Mouse (Mus musculus): ENCODE measurements at regions not wholly inside any gene's neighbourhood (a gene's known extent, or its start where the extent isn't known, plus 50 kb on each side); places are given as distances from the start of the nearest gene placed in this dataset.
A peak's percentile ranks its signal among the peaks of the same experiment; 100 is the strongest.

DNA sequence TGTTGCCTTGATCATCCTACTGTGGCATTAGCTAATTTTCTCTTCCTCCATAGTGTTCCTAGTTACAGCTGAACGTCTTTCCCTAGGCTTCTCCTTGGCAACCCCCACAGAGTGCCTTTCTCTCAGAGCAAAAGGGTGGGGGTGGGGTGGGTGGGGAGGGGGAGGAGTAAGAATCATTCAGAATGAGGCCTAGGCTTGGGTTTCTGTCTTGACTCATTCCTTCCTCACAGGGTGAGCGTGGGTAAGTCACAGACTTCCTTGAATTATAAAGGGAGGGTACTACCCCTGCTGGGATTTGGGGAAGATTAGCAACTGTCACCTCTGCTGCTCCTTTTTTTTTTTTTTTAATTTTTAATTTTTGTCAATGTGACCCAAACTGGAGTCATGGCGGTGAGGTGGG, 114.5 kb downstream of the Dhx35 start:
- DNase-seq (ENCODE audit: low read depth, low spot score), result no peak

DNA sequence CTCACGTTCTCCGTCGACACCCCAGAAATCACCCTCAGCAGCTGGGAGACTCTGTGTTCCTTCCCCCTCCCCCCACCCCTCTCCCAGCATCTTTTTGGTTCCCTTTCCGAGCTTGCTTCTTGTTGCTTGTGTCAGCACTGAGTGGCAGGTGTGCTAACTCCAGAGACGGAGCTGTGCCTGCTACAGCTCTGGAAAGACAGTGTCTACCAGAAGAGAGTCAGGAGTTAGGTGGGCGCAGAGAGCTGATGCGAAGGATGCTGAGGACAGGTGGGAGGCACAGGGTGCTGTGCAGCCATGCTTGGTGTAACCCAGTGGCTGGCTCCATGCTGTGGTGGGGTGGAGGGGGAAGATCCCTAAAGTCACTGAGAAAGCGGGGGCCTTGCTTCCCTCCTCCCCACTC, 115.7 kb downstream of the Dhx35 start:
- DNase-seq (ENCODE audit: low read depth, low spot score), result no peak

DNA sequence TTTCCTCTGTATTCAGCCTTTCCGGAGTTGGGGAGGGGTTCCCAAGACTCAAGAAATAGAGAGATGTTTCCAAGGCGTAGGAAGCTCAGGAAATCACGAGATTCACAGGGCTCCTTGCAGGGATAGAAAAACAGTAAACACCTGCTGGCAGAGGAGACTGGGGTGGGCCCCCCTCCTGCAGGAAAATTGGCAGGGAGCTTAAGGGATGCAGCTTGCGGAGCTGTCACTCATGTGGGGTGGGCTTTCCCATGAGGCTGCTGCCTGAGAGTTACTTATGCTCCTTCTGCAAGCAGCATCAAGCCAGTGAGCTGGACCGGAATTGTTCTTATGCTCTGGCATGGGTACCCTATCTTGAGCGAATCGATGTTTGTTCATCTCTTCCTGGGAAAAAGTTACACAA, 116.6 kb downstream of the Dhx35 start:
- DNase-seq (ENCODE audit: low read depth, low spot score), result no peak

DNA sequence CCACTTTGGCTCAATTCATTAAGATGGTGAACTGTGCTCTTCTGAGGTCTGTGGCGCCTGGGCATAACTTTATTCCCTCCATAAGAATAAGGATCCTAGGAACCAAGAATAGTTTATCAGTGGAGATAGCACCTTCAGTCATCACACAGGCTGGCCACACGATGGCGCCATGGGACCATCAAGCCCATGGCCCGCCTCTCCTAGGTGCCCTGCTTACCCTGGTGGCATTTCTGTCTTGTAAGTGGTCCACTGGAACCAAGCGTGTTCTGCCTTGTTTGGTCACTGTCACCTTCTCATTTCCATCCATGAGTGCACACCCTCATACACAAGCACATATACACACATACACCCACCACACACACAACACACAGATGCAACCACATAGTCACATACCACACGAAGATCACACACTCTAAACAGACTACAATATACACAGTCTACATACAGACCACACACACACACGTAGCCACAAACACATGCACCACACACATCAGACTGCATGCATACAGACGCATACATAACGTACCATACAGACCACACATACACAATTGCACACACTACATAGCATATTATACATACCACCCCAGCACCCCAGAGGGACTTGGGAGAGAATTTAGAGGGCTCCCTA, 118.1 kb downstream of the Dhx35 start:
- peak; percentile 18 for DNase-seq (ENCODE audit: low read depth, low spot score)

DNA sequence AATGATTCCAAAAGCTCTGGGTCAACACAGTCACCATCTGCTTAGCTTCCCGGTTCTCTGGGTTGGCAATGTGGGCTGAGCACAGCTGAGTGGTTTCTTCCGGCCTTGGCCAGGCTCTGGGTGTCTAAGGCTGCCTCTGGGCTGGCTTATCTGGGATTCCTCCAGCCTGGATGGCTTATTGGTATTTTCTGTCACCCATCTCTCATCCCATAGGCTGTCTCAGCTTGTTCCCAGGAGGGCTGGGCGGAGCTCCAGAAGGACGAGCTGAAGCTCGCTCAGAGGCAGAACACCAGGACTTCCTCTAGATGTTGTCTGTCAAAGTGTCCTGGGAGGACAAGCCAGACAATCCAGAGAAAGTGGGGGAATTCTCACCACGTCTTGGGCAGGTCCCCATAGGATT, 122.8 kb downstream of the Dhx35 start:
- DNase-seq (ENCODE audit: low read depth, low spot score), result no peak

DNA sequence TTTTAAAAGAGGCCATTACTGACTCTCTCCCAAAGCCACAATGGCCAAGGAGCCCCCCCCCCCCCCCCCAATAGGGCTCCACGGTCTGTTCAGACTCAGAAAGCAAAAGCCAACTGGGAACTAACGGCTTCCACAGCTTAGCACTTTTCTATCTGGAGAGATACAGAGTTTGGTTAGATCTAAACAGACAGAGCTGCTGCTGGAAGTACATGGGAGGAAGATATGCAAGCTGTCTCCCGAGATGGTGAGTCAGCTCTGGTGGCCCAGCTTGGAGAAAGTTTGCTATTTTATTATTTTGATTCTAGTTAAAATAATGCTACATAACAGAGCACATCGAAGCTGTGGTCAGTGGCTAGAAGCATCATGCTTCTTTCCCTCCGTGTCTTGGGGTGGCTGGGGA, 123.7 kb downstream of the Dhx35 start:
- DNase-seq (ENCODE audit: low read depth, low spot score), result no peak

DNA sequence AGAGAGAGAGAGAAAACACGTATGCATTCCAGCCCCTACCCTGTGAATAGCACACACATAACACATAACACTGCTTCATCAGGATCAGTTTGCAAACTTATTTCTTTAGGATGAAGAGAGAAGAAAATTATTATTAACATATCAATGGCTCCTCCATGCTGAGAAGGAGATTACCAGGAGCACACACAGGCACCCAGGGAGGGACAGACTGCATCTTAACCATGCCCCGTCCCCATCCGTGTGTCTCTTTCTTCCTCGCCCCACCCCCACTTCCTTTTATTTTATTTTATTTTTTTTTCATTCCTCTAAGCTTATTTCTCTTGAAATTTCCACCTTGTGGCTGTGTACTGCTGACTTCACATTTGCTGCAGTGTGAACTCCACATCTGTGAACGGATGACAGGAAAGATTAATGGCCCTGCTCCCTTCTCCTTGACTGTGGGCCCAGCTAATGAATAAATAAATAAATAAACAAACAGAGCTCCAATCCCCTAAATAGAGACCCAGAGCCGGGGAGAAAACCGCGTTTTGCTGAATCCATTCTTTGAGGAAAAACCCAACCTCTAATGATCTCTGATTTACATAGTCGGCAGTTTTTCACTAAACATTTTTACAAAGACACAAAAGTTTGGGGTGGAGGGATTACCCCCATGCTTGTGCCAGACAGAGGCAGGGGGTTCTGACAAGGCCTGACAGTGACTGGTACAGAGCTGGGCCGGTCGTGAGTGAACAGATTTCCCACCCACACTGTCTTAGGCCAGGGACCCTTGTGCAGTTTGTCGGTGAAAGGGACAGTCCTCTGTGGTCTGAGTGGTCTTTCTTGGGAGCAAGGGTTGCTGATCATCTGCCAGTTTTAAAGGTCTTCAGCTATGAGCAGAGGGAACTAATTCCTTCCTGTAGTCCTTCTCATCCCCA, 127.0 kb downstream of the Dhx35 start:
- no peak for DNase-seq (ENCODE audit: low read depth, low spot score)

DNA sequence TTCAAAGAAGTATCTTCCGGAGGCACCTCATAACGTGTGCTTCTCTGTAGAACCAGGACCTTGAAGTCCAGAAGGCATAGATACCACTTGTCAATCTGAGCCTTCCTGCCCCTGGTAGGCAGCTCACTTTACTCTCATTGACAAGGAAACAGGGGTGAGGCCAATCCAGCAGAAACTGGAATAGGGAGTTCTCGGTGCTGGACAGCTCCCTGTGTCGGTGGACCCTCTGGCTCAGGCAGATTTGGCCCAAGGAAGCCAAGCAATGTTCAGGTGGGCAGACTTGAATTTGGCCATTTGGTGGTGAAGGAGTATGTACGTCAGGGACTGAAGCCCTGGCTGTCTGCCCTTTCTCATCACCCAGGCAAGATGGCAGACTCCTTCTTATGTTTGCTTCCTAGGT, 128.2 kb downstream of the Dhx35 start:
- no peak for DNase-seq (ENCODE audit: low read depth, low spot score)

DNA sequence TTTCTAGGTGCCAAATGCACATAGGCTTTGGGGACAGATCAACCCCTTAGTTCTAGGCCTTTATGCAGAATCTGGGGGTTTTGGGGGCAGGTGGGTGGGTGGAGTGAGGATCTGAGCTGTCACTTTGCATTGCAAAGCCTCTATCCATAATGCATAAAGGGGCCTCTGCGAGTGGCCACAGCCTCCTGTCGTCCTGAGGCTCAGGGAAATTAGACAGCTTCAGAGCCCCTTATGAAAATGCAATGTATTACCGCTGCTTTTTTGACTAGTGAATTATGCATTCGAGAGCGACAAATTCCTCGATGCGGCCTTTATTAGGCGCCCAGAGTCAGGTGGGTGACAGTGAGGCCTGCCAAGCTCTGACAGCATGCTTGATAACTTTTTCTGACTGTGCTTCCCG, 134.9 kb downstream of the Dhx35 start:
- no peak for DNase-seq (ENCODE audit: low read depth, low spot score)

DNA sequence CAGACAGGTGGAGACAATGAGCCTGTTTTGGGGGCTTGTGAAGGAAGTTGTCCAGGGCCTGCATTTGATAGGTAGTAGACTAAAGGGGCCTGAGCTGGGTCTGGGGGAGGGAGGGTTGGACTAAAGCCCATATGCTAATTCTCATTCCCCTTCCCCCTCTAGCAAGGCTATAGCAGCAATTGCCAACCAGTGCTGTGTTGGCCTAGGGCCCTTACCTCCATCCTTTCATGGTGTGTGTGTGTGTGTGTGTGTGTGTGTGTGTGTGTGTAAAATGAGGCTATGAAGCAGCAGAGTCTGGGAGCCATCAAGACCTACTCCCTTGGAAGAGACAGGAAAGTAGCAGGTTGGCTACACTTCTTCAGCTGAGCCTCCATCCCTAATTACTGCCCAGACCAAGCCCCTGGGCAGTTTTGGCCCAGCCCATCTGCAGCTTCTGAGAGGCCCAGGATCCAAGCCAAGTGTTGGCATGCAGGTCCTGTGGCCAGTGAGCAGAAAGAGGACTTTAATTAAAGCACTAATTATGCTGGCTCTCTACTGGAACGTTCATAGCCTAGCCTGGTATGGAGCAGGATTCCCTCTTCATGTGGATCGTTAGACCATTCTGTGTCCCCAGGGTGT, 143.4 kb downstream of the Dhx35 start:
- no peak for DNase-seq (ENCODE audit: low read depth, low spot score)

DNA sequence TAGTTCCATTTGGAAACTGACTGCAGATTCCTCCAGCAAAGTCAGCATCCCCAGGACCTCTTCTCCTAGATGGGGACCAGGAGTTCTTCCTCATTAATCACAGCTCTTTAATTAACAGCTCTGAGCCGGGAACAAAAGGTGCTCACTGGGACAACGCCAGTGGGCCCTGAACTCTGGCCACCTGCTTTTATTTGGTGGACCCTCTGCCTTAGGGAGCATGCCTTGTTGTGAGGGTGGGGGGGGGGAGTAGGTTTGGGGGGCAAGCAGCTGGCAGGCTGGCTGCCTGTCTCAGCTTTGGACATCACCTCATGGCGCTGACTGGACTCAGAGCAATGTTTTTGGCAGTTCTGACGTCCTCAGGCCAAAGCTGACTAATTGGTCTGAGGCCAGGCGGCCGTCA, 154.8 kb downstream of the Dhx35 start:
- no peak for DNase-seq (ENCODE audit: low read depth, low spot score)

DNA sequence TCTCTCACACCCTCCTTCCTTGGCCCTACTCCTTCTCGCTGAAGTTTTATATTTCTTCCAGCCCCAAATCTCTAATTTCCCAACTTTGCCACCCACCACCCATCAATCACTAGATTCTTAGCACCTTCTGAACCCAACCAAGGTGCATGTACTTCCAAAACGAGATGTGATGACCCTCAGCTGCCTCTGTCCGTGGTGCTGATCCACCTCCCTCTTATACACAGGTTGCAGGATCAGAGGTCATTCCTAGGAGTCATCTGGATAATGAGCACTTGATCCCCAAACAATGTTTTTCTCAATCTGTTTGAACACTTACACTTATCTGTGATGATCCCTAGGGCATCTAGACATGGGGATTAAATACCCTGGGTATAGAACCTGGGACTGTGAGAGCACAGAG, 156.5 kb downstream of the Dhx35 start:
- no peak for DNase-seq (ENCODE audit: low read depth, low spot score)

DNA sequence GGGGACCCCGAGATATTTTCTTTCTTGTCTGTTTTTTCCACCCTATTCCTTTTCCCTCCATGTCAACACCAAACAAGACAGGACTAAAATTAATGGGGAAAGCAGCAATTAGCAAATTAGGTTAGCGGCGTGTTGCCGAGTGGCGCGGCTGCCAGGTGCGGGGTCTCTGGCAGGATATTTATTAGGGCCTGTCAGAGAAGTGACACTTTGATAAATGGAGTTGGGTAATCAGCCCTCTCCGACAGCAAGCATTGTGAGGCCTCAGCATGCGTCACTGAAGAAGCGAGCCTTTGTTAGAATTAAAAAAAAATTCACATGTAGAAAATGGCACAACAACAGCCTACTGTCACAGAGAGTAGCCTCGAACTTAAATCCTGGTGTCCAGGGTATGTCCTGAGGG, 162.3 kb downstream of the Dhx35 start:
- DNase-seq (ENCODE audit: low read depth, low spot score), result no peak

DNA sequence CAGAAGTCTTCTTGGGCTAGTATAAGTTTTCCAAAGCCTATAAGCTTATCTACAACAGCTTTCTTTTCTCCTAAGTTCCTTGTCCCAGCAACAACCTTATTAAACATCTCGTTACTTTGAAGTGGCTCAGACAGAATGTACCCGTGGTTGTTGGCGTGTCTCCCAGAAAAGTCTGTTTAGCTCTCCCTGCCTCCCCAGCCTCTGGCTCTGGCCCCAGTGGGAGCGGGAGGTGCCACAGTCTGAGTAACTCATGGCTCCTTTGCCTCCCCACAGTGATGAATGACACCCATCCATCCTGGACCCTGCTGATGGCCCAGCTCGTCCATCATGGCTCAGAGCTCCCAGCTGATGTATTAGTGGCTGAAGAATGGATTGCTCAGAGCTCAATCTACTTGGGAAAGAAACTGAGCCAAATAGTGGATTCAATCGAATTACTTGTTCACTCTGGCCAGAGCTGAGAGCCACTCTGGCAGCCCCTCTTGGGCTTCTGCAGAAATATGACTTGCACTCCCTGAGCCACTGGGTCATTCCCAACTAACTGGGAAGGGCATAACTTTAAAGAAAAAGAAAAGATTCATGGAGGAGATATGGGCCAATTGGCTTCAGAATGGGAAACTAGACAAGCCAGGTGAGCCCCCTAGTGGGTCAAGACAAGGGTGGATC, 170.5 kb downstream of the Dhx35 start:
- no peak for DNase-seq (ENCODE audit: low read depth, low spot score)

DNA sequence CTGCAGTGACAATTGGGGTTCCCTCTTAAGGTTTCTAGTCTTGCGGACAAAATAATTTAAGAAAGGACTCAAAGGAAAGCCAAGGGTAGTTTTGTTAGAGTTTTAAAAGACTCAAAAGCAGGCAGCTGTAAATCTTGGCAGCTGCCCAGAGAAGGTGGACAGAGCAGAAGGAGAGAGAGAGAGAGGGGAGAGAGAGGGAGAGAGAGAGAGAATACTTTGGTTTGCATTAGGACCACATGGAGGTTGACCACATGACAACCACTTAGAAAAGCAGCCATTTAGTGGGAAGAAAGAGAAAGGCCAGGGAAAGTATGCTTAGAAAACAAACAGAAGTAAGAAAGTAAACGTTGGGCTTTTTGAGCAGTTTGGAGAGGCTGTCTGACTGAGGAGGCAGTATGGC, 177.6 kb downstream of the Dhx35 start:
- DNase-seq (ENCODE audit: low read depth, low spot score), result no peak

DNA sequence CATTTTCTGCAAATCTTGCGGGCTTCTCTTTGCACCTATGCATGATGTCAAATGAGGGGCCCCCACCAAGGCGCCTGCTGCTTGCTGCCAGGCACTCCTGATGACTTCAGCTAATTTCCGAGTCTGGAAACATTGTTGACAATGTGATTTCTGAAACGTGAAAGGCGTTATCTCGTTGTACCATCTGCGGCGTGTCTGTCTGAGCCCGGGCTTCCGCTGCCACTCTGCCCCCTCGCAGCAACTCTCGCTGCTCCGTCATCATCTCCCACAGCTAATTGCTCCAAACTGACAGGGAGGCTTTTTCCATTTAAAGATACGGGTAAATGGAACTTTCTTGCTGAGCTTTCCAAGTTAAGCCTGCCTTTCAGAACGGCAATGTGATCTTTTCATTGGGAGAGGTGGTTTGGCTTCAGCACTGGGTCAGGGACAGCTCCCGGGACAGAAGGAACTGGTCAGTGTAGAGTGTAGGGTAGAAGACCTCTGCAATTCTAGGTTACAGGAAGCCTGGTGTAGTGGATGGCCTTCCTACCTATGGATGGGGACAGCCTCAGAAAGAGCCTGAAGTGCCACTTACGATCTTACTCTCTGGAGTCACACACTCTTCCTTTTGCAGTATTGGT, 191.0 kb downstream of the Dhx35 start:
- no peak for DNase-seq (ENCODE audit: low read depth, low spot score)

DNA sequence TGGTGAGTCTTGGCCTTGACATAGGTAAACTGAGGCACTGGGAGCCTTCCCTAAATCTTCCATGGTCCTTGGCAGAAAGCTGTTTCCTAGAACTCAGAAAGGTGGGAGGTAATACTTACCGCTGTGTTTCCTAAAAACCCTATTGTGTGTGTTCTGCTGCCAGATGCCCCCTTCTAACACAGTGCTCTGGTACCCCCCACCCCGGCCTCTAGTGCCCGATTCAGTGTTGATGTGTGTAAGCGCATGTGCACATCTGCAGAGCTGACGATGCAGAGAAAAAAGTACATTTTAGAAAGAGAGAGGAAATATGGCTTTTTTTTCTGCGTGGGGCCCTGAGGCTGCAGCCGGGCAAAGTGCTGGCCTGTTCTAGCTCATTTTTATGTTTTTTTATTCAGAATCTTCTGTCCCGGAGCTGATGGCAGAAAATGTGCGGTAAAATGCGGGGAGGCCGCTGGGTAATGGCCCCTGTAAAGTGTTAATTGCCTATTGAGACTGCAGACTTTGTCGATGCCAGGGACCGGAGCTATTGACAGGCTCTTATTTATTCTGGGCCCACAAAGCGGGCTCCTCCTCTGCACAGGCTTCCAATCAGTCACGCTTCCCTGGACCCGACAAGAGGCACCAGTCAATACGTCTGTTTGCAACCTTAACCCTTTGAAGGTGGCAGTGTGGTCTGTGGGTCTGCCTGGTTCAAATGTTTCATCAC, 208.0 kb downstream of the Dhx35 start:
- no peak for DNase-seq (ENCODE audit: low read depth, low spot score)

DNA sequence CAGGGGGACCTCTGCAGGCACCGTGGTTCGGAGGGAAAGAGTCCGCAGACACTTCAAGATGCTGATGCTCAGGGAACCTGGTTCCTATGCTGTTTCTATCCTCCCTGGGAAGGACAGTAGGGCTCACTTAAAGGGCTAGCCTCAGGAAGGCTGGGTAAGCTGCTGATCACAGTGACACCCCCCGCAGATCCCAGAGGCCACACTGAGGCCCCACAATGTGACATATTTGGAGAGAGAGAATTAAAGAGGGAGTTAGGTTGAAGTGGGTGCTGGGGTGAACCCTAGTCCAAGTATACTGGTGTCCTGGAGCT, 208.5 kb downstream of the Dhx35 start:
- DNase-seq (ENCODE audit: low read depth, low spot score), result no peak

DNA sequence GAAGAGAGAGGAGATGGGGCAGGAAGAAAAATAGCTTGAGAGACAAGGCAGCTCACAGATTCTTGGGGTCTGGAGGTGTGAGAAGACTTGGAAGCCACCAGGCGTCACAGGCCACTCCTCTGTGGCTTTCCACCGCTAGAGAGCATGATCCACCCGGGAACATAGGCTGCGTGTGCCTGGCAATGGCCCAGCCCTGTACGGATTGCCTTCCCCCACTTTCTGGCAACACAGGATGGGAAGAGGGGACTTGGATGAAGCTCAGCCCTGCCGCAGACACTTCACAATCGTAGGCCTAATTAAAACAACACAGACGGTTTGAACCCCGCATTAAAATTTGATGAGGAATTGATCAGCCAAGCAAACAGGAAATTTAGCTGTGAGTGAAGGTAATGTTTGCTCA, 209.8 kb downstream of the Dhx35 start:
- DNase-seq (ENCODE audit: low read depth, low spot score), result no peak

DNA sequence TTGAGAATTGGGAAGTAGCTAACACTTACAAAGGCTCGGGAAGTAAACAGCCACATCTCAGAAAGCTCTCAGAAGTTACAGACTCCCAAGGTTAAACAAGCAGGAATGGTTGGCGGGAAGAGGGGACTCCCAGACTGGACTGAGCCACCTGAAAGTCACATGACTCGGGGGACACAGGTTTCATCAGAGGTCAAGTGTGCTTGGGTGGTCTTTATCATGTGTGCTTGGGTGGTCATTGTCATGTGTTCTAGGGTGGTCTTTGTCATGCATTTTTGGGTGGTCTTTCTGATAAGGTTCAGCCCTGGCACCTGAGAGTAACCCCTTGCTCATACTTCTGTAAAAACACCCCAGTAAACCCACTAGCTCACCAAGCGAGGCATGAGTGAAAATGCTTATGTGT, 218.1 kb downstream of the Dhx35 start:
- DNase-seq (ENCODE audit: low read depth, low spot score), result no peak

DNA sequence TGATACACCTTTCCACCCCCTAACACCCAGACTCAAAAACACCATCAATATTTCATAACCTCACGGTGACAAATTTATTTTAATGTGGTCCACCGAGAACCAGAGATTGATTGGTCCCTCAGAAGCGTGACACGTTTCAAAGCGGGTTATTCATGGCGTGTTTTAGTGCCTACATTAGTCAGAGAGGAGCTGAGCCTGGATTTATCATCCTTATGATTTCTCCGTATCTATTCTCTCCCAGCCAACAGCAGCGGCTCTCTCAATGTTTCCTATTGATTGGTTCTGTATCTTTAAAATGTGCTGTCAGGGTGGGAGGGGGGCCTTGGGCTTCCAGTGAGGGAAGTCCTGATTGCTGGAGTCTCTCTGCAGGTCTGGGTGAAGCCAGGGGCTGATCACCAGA, 219.9 kb downstream of the Dhx35 start:
- no peak for DNase-seq (ENCODE audit: low read depth, low spot score)
